Mouse (Mus musculus): Measurements from ENCODE around the gene Cx3cl1. TPM values are rescaled to one million over a fixed set of nuclear protein-coding genes. Genes with fewer than 3 reads are reported as not detected.

The Cx3cl1 gene
- polyA plus RNA-seq, 1 experiment from 2014 or later, result 0.79 TPM

DNA sequence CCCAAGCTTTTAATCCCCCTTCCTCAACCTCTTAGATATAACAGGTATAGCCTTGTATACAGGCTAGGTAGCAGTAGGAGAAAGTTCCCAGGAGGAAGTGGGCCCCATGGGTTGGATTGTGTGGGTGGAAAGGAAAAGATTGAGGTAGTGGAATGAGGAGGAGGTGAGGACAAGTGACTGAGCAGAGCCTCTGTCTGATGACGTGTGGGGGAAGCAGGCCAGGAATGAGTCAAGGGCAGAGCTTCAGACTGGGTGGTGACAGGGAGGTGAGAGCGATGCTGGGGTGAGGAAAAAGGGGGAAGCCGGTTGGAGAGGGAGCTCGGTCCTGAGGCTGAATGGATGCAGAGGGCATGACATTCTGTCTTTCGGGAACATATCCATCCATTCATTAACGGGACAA, 31.7 kb downstream of the Cx3cl1 start:
- Histone ChIP-seq H3K27ac (ENCODE audit: low read depth) (no peak overlapping the region), H3K27me3 (ENCODE audit: insufficient read depth, low read length) (0 out of 2 replicates have a peak, but pooled peaks cover 2% of the 10 kb centered on the region), H3K4me1 (ENCODE audit: insufficient read depth) (peaks cover 10% of the 10 kb centered on the region), H3K9ac (replicated peaks) (no peak overlapping the region), H3K36me3 (replicated peaks; ENCODE audit: insufficient read depth, low read length) (no peaks in the 10 kb centered on the region), H3K9me3 (ENCODE audit: low read length) (no peaks in the 10 kb centered on the region), H3K4me2 (ENCODE audit: low read depth, low read length) (no peak overlapping the region), H3K4me3 (ENCODE audit: low read depth, low read length) (no peak overlapping the region)
- TF ChIP-seq EP300 (IDR thresholded peaks at IDR 0.05; ENCODE audit: low read depth), result no peak
- TF ChIP-seq CTCF (IDR thresholded peaks at IDR 0.05; ENCODE audit: low read depth), result no peak
- 62% methylated on average over 6 of the region's 6 CpGs for WGBS (ENCODE audit: insufficient replicate concordance)
- DNase-seq (no peak), ATAC-seq (no peak)

GRCm38 (mm10) chr8:94804546-94805340, 32.9 kb downstream of the Cx3cl1 start:
- no peaks in the 10 kb centered on the region for H3K9me3 ChIP-seq (ENCODE audit: low read length)
- no peaks in the 10 kb centered on the region for H3K36me3 ChIP-seq (replicated peaks; ENCODE audit: insufficient read depth, low read length)
- no peak overlapping the region for H3K27ac ChIP-seq (ENCODE audit: low read depth)
- H3K4me2 ChIP-seq (ENCODE audit: low read depth, low read length), result no peak overlapping the region
- DNase-seq (no peak), ATAC-seq (no peak)
- no peak overlapping the region for H3K4me3 ChIP-seq (ENCODE audit: low read depth, low read length)
- no peak for TF ChIP-seq CTCF (IDR thresholded peaks at IDR 0.05; ENCODE audit: low read depth)
- no peak for TF ChIP-seq EP300 (IDR thresholded peaks at IDR 0.05; ENCODE audit: low read depth)
- 0 out of 2 replicates have a peak, but pooled peaks cover 2% of the 10 kb centered on the region for H3K27me3 ChIP-seq (ENCODE audit: insufficient read depth, low read length)
- 21% methylated on average over 10 of the region's 10 CpGs for WGBS (ENCODE audit: insufficient replicate concordance)
- H3K4me1 ChIP-seq (ENCODE audit: insufficient read depth), result peaks cover 10% of the 10 kb centered on the region
- no peak overlapping the region for H3K9ac ChIP-seq (replicated peaks)

DNA sequence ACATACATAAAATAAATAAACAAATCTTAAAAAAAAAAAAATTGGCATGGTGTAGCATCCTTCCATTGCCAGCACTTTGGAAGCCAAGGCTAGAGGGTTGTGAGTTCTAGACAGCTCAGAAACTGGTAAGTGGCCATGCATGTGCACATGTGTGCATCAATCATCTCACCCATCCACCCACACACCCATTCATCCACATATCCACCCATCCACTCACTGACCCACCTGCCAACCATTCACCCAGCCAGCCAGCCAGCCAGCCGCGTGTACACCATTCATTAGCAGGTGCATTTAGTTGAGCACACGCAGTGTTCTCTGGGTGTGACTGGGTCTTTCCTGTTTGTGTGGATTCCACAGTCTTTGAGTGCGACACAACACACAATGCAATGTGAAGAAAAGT, 34.0 kb downstream of the Cx3cl1 start:
- no peak for DNase-seq
- WGBS (ENCODE audit: insufficient replicate concordance), result 74% methylated on average over 4 of the region's 4 CpGs
- H3K4me2 ChIP-seq (ENCODE audit: low read depth, low read length), result no peak overlapping the region
- H3K36me3 ChIP-seq (replicated peaks; ENCODE audit: insufficient read depth, low read length), result no peaks in the 10 kb centered on the region
- peaks cover 10% of the 10 kb centered on the region for H3K4me1 ChIP-seq (ENCODE audit: insufficient read depth)
- ATAC-seq, result no peak
- no peak overlapping the region for H3K9ac ChIP-seq (replicated peaks)
- H3K27me3 ChIP-seq (ENCODE audit: insufficient read depth, low read length), result no peaks in the 10 kb centered on the region
- no peak overlapping the region for H3K27ac ChIP-seq (ENCODE audit: low read depth)
- TF ChIP-seq CTCF (IDR thresholded peaks at IDR 0.05; ENCODE audit: low read depth), result no peak
- no peak for TF ChIP-seq EP300 (IDR thresholded peaks at IDR 0.05; ENCODE audit: low read depth)
- H3K9me3 ChIP-seq (ENCODE audit: low read length), result no peaks in the 10 kb centered on the region
- H3K4me3 ChIP-seq (ENCODE audit: low read depth, low read length), result no peak overlapping the region

DNA sequence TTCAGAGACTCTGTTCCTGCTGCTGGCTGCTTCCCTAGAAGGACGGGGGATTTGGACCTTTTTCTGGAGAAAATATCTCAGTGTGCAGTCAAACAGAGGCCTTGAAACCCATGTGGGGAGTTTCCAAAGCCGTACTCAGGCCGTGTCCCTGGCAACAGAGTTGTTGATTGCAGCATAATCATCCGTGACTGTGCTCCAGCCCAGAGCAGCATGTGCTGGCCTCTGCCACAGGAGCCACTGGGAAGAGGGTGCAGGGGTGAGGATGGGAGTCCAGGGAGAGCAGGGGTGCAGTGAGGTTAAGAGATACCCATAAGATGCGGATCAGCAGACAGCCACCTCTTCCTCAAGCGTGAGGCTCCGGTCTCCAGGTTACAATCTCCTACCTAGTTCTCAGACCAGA, 35.7 kb downstream of the Cx3cl1 start:
- H3K9ac ChIP-seq (replicated peaks), result no peak overlapping the region
- ATAC-seq (no peak; the same call in 1 of the 2 replicates), DNase-seq (no peak)
- no peaks in the 10 kb centered on the region for H3K36me3 ChIP-seq (replicated peaks; ENCODE audit: insufficient read depth, low read length)
- no peak for TF ChIP-seq CTCF (IDR thresholded peaks at IDR 0.05; ENCODE audit: low read depth)
- TF ChIP-seq EP300 (IDR thresholded peaks at IDR 0.05; ENCODE audit: low read depth), result no peak
- no peaks in the 10 kb centered on the region; the same call in 1 of the 2 replicates for H3K4me1 ChIP-seq (ENCODE audit: insufficient read depth)
- no peak overlapping the region for H3K27ac ChIP-seq (ENCODE audit: low read depth)
- no peak overlapping the region for H3K4me3 ChIP-seq (ENCODE audit: low read depth, low read length)
- 68% methylated on average over 7 of the region's 7 CpGs for WGBS (ENCODE audit: insufficient replicate concordance)
- H3K9me3 ChIP-seq (ENCODE audit: low read length), result no peaks in the 10 kb centered on the region
- no peaks in the 10 kb centered on the region for H3K27me3 ChIP-seq (ENCODE audit: insufficient read depth, low read length)
- no peak overlapping the region for H3K4me2 ChIP-seq (ENCODE audit: low read depth, low read length)

DNA sequence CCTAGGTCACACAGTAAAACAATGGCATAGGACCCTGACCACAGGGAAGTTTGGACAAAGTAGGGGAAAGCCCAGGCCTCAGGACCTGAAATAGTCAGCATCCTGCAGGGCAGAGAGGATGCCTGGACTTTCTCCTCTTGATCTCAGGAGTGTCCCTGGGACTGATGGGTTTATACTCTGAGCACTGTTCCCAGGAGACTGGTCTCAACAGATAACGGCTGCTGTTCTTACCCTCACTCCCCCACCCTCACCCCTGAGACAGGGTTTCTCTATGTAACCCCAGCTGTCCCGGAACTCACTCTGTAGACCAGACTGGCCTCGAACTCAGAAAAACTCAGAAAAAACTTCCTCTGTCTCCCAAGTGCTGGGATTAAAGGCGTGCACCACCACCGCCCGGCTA, 36.6 kb downstream of the Cx3cl1 start:
- ATAC-seq (no peak), DNase-seq (no peak)
- H3K9ac ChIP-seq (replicated peaks), result no peak overlapping the region
- H3K9me3 ChIP-seq (ENCODE audit: low read length), result no peaks in the 10 kb centered on the region
- no peak overlapping the region for H3K27ac ChIP-seq (ENCODE audit: low read depth)
- H3K4me3 ChIP-seq (ENCODE audit: low read depth, low read length), result no peak overlapping the region
- H3K4me1 ChIP-seq (ENCODE audit: insufficient read depth), result 0 out of 2 replicates have a peak, but pooled peaks cover 2% of the 10 kb centered on the region
- 73% methylated on average over 6 of the region's 6 CpGs for WGBS (ENCODE audit: insufficient replicate concordance)
- TF ChIP-seq EP300 (IDR thresholded peaks at IDR 0.05; ENCODE audit: low read depth) (no peak), CTCF (IDR thresholded peaks at IDR 0.05; ENCODE audit: low read depth) (no peak)
- H3K36me3 ChIP-seq (replicated peaks; ENCODE audit: insufficient read depth, low read length), result no peaks in the 10 kb centered on the region
- no peaks in the 10 kb centered on the region for H3K27me3 ChIP-seq (ENCODE audit: insufficient read depth, low read length)
- H3K4me2 ChIP-seq (ENCODE audit: low read depth, low read length), result no peak overlapping the region

DNA sequence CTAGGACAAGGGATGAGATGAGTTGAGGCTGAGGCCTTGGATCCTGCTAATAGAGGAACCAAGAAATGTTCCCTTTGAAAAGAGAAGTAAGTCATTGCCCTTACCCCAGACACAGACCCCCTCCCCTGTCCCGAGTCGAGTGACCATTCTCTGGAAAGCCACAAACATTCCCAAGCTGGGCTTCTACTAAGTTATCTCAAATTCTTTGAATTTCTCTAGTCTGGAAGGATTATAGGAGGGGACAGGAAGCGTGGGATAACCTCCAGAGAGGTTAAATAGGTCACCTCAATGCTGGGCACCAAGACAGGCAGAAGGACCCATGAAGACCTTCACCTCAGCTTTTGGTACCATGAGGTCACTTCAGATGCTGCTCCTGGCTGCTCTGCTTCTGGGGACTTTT, 38.3 kb downstream of the Cx3cl1 start, which contains the start of gene Ccl17:
Gene Ccl17, plus strand, starts transcription at position 301 of the 400 bp plus-strand sequence.
- no peak within 1 kb of the TSS for H3K27ac ChIP-seq (ENCODE audit: low read depth)
- TF ChIP-seq EP300 (IDR thresholded peaks at IDR 0.05; ENCODE audit: low read depth), result no peak
- no peak for TF ChIP-seq CTCF (IDR thresholded peaks at IDR 0.05; ENCODE audit: low read depth)
- no peaks in the 10 kb centered on the region for H3K27me3 ChIP-seq (ENCODE audit: insufficient read depth, low read length)
- H3K9ac ChIP-seq (replicated peaks), result no peak within 1 kb of the TSS
- no peak for ATAC-seq
- H3K9me3 ChIP-seq (ENCODE audit: low read length), result no peaks in the 10 kb centered on the region
- H3K4me2 ChIP-seq (ENCODE audit: low read depth, low read length), result no peak within 1 kb of the TSS
- no peaks in the 10 kb centered on the region for H3K36me3 ChIP-seq (replicated peaks; ENCODE audit: insufficient read depth, low read length)
- WGBS (ENCODE audit: insufficient replicate concordance), result 39% methylated on average over 3 of the region's 3 CpGs
- no peak within 1 kb of the TSS for H3K4me3 ChIP-seq (ENCODE audit: low read depth, low read length)
- 0 out of 2 replicates have a peak, but pooled peaks cover 2% of the 10 kb centered on the region for H3K4me1 ChIP-seq (ENCODE audit: insufficient read depth)
- no peak for DNase-seq

Measured in liver, postnatal 0 days (tissue).